11 mouse cellular contexts compared by ENCODE assay signal in the genomic region with DNA sequence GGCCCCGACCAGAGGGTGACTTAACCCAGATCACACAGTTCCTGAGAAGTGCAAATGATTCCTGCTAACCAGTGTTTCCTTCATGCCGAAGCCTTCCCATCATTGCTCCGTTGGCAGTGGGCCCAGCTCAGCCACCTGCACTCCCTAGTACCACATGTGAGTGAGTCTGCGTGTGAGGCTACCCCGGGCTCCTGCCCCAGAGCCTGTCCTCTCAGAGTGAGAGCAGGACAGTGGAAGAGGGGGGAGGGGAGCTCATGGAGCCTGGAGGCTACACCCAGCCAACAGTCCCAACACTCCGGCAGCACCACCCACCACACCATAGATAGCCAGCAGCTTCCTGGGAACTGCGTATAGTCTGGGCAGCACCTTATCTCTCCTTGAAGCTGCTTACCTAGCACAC. TPM values are rescaled to one million over a fixed set of nuclear protein-coding genes. Genes with fewer than 3 reads are reported as not detected.
DNase-seq lines count a peak whose midpoint lies in the region; ATAC-seq and TF ChIP-seq lines count a peak whose summit lies in the region.
"Had no signal": no experiment of that assay in that cellular context is flagged by ENCODE, and none has a peak within 500 bp of the region (broad histone marks: within the 10 kb centered on the region; RNA-seq: fewer than 3 reads in every experiment).

No protein-coding gene starts in this region.

- no peak overlapping the region for H3K27ac ChIP-seq in midbrain, embryonic 14.5 days (replicated peaks; ENCODE audit: low read depth, low read length)
- no peak overlapping the region for H3K27ac ChIP-seq in midbrain, embryonic 15.5 days
- no peak overlapping the region for H3K27ac ChIP-seq in heart, postnatal 0 days (ENCODE audit: low read depth)
- H3K27ac ChIP-seq in small intestine, adult 2 months (ENCODE audit: insufficient read depth, low read depth, low read length): 0 out of 2 replicates have a peak overlapping the region, but pooled peaks have one; percentile 40
- no peak overlapping the region for H3K27ac ChIP-seq in midbrain, embryonic 16.5 days (ENCODE audit: low read length)

- DNase-seq in gastrocnemius, postnatal 10 days: peak; percentile 51
- no peak for DNase-seq in gastrocnemius, postnatal 25 days
- DNase-seq in midbrain, embryonic 14.5 days: peak; percentile 30
- DNase-seq in heart, postnatal 0 days (ENCODE audit: low spot score): peak; percentile 35
- no peak for DNase-seq in adipocyte (ENCODE audit: low spot score)
- DNase-seq: lung, adult 18-20 months had no signal

- ATAC-seq in midbrain, embryonic 14.5 days (ENCODE audit: low FRiP score, low TSS enrichment): 0 out of 2 replicates have a peak, but pooled peaks have one; percentile 34
- ATAC-seq in midbrain, embryonic 15.5 days (replicated peaks): no peak; the same call in 1 of the 2 replicates
- peak; percentile 70 for ATAC-seq in heart, postnatal 0 days (ENCODE audit: insufficient read depth, low read depth)
- no peak for ATAC-seq in midbrain, embryonic 16.5 days

- TF ChIP-seq POLR2A in small intestine, adult 2 months (IDR thresholded peaks at IDR 0.05; ENCODE audit: low read depth, low read length): no peak; the same call in 1 of the 2 replicates

- no peaks in the 10 kb centered on the region for H3K9me3 ChIP-seq in midbrain, embryonic 14.5 days (ENCODE audit: control insufficient read depth, low read length)
- no peaks in the 10 kb centered on the region for H3K9me3 ChIP-seq in midbrain, embryonic 15.5 days
- H3K9me3 ChIP-seq in heart, postnatal 0 days (replicated peaks; ENCODE audit: control insufficient read depth, low read length): no peaks in the 10 kb centered on the region
- H3K9me3 ChIP-seq in midbrain, embryonic 16.5 days (replicated peaks; ENCODE audit: control insufficient read depth, low read length, poor library complexity, severe bottlenecking): no peaks in the 10 kb centered on the region

- no peak overlapping the region for H3K9ac ChIP-seq in midbrain, embryonic 14.5 days (replicated peaks; ENCODE audit: low read length)
- H3K9ac ChIP-seq in midbrain, embryonic 15.5 days: no peak overlapping the region
- no peak overlapping the region for H3K9ac ChIP-seq in heart, postnatal 0 days (replicated peaks; ENCODE audit: low read depth, low read length)
- H3K9ac ChIP-seq in midbrain, embryonic 16.5 days (ENCODE audit: low read depth, low read length): no peak overlapping the region

- no peak for TF ChIP-seq EP300 in heart, postnatal 0 days (IDR thresholded peaks at IDR 0.05; ENCODE audit: low read depth)

- H3K27me3 ChIP-seq in midbrain, embryonic 14.5 days (ENCODE audit: control insufficient read depth, insufficient read depth, low read length): no peaks in the 10 kb centered on the region
- H3K27me3 ChIP-seq in midbrain, embryonic 15.5 days (replicated peaks): no peaks in the 10 kb centered on the region
- no peaks in the 10 kb centered on the region for H3K27me3 ChIP-seq in heart, postnatal 0 days (ENCODE audit: control insufficient read depth, insufficient read depth, low read length)
- H3K27me3 ChIP-seq in small intestine, adult 2 months (ENCODE audit: control insufficient read depth, insufficient read depth, low read length): no peaks in the 10 kb centered on the region
- H3K27me3 ChIP-seq in midbrain, embryonic 16.5 days (ENCODE audit: control insufficient read depth, insufficient read depth, low read depth, low read length): no peaks in the 10 kb centered on the region

- H3K4me3 ChIP-seq in midbrain, embryonic 14.5 days (replicated peaks; ENCODE audit: low read depth, low read length): no peak overlapping the region
- H3K4me3 ChIP-seq in midbrain, embryonic 15.5 days: no peak overlapping the region
- no peak overlapping the region for H3K4me3 ChIP-seq in heart, postnatal 0 days (ENCODE audit: low read depth, low read length)
- H3K4me3 ChIP-seq in small intestine, adult 2 months (ENCODE audit: low read depth, low read length): no peak overlapping the region
- H3K4me3 ChIP-seq in midbrain, embryonic 16.5 days (ENCODE audit: low read depth, low read length): no peak overlapping the region

- no peak for TF ChIP-seq CTCF in heart, postnatal 0 days (IDR thresholded peaks at IDR 0.05; ENCODE audit: low read depth)
- no peak for TF ChIP-seq CTCF in small intestine, adult 2 months (IDR thresholded peaks at IDR 0.05; ENCODE audit: extremely low read depth, insufficient read length, insufficient replicate concordance, low read depth, low read length)

- H3K4me2 ChIP-seq in midbrain, embryonic 14.5 days (ENCODE audit: low read length): no peak overlapping the region
- H3K4me2 ChIP-seq in midbrain, embryonic 15.5 days: no peak overlapping the region
- H3K4me2 ChIP-seq in heart, postnatal 0 days (ENCODE audit: low read depth, low read length): no peak overlapping the region
- H3K4me2 ChIP-seq in midbrain, embryonic 16.5 days (ENCODE audit: low read length): no peak overlapping the region

- 72% methylated on average over 7 of the region's 7 CpGs for WGBS in midbrain, embryonic 14.5 days
- 59% methylated on average over 7 of the region's 7 CpGs for WGBS in midbrain, embryonic 15.5 days
- WGBS in heart, postnatal 0 days: 21% methylated on average over 7 of the region's 7 CpGs
- 18% methylated on average over 7 of the region's 7 CpGs for WGBS in small intestine, adult 2 months
- 62% methylated on average over 7 of the region's 7 CpGs for WGBS in midbrain, embryonic 16.5 days

- no peaks in the 10 kb centered on the region for H3K36me3 ChIP-seq in midbrain, embryonic 14.5 days (ENCODE audit: control insufficient read depth, insufficient read depth, low read length)
- H3K36me3 ChIP-seq in midbrain, embryonic 15.5 days (replicated peaks): no peaks in the 10 kb centered on the region
- H3K36me3 ChIP-seq in heart, postnatal 0 days (replicated peaks; ENCODE audit: control insufficient read depth, insufficient read depth, low read length): no peaks in the 10 kb centered on the region
- H3K36me3 ChIP-seq in small intestine, adult 2 months (ENCODE audit: control insufficient read depth, insufficient read depth, low read length): no peaks in the 10 kb centered on the region
- H3K36me3 ChIP-seq in midbrain, embryonic 16.5 days (ENCODE audit: control insufficient read depth, insufficient read depth, low read length): no peaks in the 10 kb centered on the region

- H3K4me1 ChIP-seq in midbrain, embryonic 14.5 days (ENCODE audit: control insufficient read depth, insufficient read depth, low read length): no peaks in the 10 kb centered on the region
- H3K4me1 ChIP-seq in midbrain, embryonic 15.5 days: no peaks in the 10 kb centered on the region
- H3K4me1 ChIP-seq in heart, postnatal 0 days (ENCODE audit: control insufficient read depth, insufficient read depth): peaks cover 9% of the 10 kb centered on the region; the same call in 1 of the 2 replicates
- peaks cover 29% of the 10 kb centered on the region for H3K4me1 ChIP-seq in small intestine, adult 2 months (ENCODE audit: control insufficient read depth, insufficient read depth, insufficient read length, low read length)
- H3K4me1 ChIP-seq in midbrain, embryonic 16.5 days (ENCODE audit: control insufficient read depth, insufficient read depth, low read length): no peaks in the 10 kb centered on the region

RNA-seq across cellular contexts. Expression of gene Socs1, which starts 35.5 kb away (rescaled TPM):
- total RNA-seq in gastrocnemius, postnatal 10 days (2021): 1 to 10 TPM; 1.1 to 2.2 TPM
- total RNA-seq in gastrocnemius, postnatal 25 days (2021): 1 to 10 TPM in 1 of 2 experiments, under 1 TPM in 1; 0.51 to 2.4 TPM
- polyA plus RNA-seq in midbrain, embryonic 14.5 days (2014; fragmentation: Nextera tagmentation; extraction: Ambion mirVana): 2.5 and 2.7 TPM in 2 replicates
- 3.4 and 3.9 TPM in 2 replicates for polyA plus RNA-seq in midbrain, embryonic 15.5 days (2015; fragmentation: Nextera tagmentation; extraction: Ambion mirVana)
- 0.80 and 5.0 TPM in 2 replicates for total RNA-seq in heart, postnatal 0 days (2014; rRNA removed; ENCODE audit: low replicate concordance)
- 2.7 and 3.2 TPM in 2 replicates for polyA plus RNA-seq in heart, postnatal 0 days (2015; fragmentation: Nextera tagmentation; extraction: Ambion mirVana)
- polyA plus RNA-seq in small intestine, adult 2 months (2012; rRNA removed): 11.3 and 33.6 TPM in 2 replicates
- 4.0 and 5.0 TPM in 2 replicates for polyA plus RNA-seq in midbrain, embryonic 16.5 days (2015; fragmentation: Nextera tagmentation; extraction: Ambion mirVana)

RNA-seq across cellular contexts. Expression of gene Tnp2, which starts 38.6 kb away (rescaled TPM):
- total RNA-seq in gastrocnemius, postnatal 10 days (2021): not detected
- not detected for total RNA-seq in gastrocnemius, postnatal 25 days (2021)
- polyA plus RNA-seq in midbrain, embryonic 14.5 days (2014; fragmentation: Nextera tagmentation; extraction: Ambion mirVana): not detected in 2 replicates
- polyA plus RNA-seq in midbrain, embryonic 15.5 days (2015; fragmentation: Nextera tagmentation; extraction: Ambion mirVana): not detected in 2 replicates
- total RNA-seq in heart, postnatal 0 days (2014; rRNA removed; ENCODE audit: low replicate concordance): not detected in 2 replicates
- polyA plus RNA-seq in heart, postnatal 0 days (2015; fragmentation: Nextera tagmentation; extraction: Ambion mirVana): not detected in 2 replicates
- polyA plus RNA-seq in small intestine, adult 2 months (2012; rRNA removed): not detected in 2 replicates
- polyA plus RNA-seq in midbrain, embryonic 16.5 days (2015; fragmentation: Nextera tagmentation; extraction: Ambion mirVana): not detected in 2 replicates
- total RNA-seq: heart, postnatal 14 days had no signal

RNA-seq across cellular contexts. Expression of gene Prm3, which starts 40.9 kb away (rescaled TPM):
- not detected for total RNA-seq in gastrocnemius, postnatal 10 days (2021)
- total RNA-seq in gastrocnemius, postnatal 25 days (2021): not detected
- polyA plus RNA-seq in midbrain, embryonic 14.5 days (2014; fragmentation: Nextera tagmentation; extraction: Ambion mirVana): not detected in 2 replicates
- not detected in 2 replicates for polyA plus RNA-seq in midbrain, embryonic 15.5 days (2015; fragmentation: Nextera tagmentation; extraction: Ambion mirVana)
- not detected in 2 replicates for total RNA-seq in heart, postnatal 0 days (2014; rRNA removed; ENCODE audit: low replicate concordance)
- polyA plus RNA-seq in heart, postnatal 0 days (2015; fragmentation: Nextera tagmentation; extraction: Ambion mirVana): not detected in 2 replicates
- not detected in 2 replicates for polyA plus RNA-seq in small intestine, adult 2 months (2012; rRNA removed)
- not detected in 2 replicates for polyA plus RNA-seq in midbrain, embryonic 16.5 days (2015; fragmentation: Nextera tagmentation; extraction: Ambion mirVana)
- total RNA-seq: heart, postnatal 14 days had no signal
- polyA plus RNA-seq: spleen, adult 2 months had no signal

RNA-seq across cellular contexts. Expression of gene Prm2, which starts 46.1 kb away (rescaled TPM):
- not detected for total RNA-seq in gastrocnemius, postnatal 10 days (2021)
- total RNA-seq in gastrocnemius, postnatal 25 days (2021): not detected
- not detected in 2 replicates for polyA plus RNA-seq in midbrain, embryonic 14.5 days (2014; fragmentation: Nextera tagmentation; extraction: Ambion mirVana)
- polyA plus RNA-seq in midbrain, embryonic 15.5 days (2015; fragmentation: Nextera tagmentation; extraction: Ambion mirVana): not detected in 2 replicates
- total RNA-seq in heart, postnatal 0 days (2014; rRNA removed; ENCODE audit: low replicate concordance): not detected in 2 replicates
- not detected in 2 replicates for polyA plus RNA-seq in heart, postnatal 0 days (2015; fragmentation: Nextera tagmentation; extraction: Ambion mirVana)
- polyA plus RNA-seq in small intestine, adult 2 months (2012; rRNA removed): not detected in 2 replicates
- not detected in 2 replicates for polyA plus RNA-seq in midbrain, embryonic 16.5 days (2015; fragmentation: Nextera tagmentation; extraction: Ambion mirVana)
- total RNA-seq: heart, postnatal 14 days had no signal
- polyA plus RNA-seq: spleen, adult 2 months had no signal

RNA-seq across cellular contexts. Expression of gene Prm1, which starts 55.8 kb away (rescaled TPM):
- not detected for total RNA-seq in gastrocnemius, postnatal 10 days (2021)
- total RNA-seq in gastrocnemius, postnatal 25 days (2021): not detected
- polyA plus RNA-seq in midbrain, embryonic 14.5 days (2014; fragmentation: Nextera tagmentation; extraction: Ambion mirVana): 0.74 TPM in 1 of 2 replicates, not detected in the other
- 0.41 and 0.42 TPM in 2 replicates for polyA plus RNA-seq in midbrain, embryonic 15.5 days (2015; fragmentation: Nextera tagmentation; extraction: Ambion mirVana)
- not detected in 2 replicates for total RNA-seq in heart, postnatal 0 days (2014; rRNA removed; ENCODE audit: low replicate concordance)
- not detected in 2 replicates for polyA plus RNA-seq in heart, postnatal 0 days (2015; fragmentation: Nextera tagmentation; extraction: Ambion mirVana)
- polyA plus RNA-seq in small intestine, adult 2 months (2012; rRNA removed): not detected in 2 replicates
- polyA plus RNA-seq in midbrain, embryonic 16.5 days (2015; fragmentation: Nextera tagmentation; extraction: Ambion mirVana): 0.46 and 0.70 TPM in 2 replicates
- total RNA-seq: heart, postnatal 14 days had no signal

Comparison
In these comparisons a context has a peak if more than half of its experiments do, and no peak if none do; other contexts are left out.
1. DNase-seq: peak in gastrocnemius, postnatal 10 days (single experiment), midbrain, embryonic 14.5 days (single experiment) and heart, postnatal 0 days (single experiment); none in gastrocnemius, postnatal 25 days (single experiment) and adipocyte (single experiment).
2. ATAC-seq: peak in midbrain, embryonic 14.5 days (single experiment) and heart, postnatal 0 days (single experiment); none in midbrain, embryonic 15.5 days (single experiment) and midbrain, embryonic 16.5 days (single experiment).